Mouse (Mus musculus) liver (tissue): ENCODE data around the gene Mrpl42.

Experiments used
- DNase-seq: peaks from one replicate; pipeline ENCODE4 v3.0.0-alpha.2; 2020; ENCODE audit warnings: mixed read lengths

Mrpl42 gene

GRCm38 (mm10) chr10:95457367-95458049 is 44.2 kb downstream of the Mrpl42 start:
- no peak for DNase-seq

- no peak for DNase-seq
Observed at GRCm38 (mm10) chr10:95456103-95456502, 45.6 kb downstream of the Mrpl42 start.

GRCm38 (mm10) chr10:95453282-95453681 is 48.5 kb downstream of the Mrpl42 start:
- DNase-seq = no peak

GRCm38 (mm10) chr10:95449033-95449432 is 52.7 kb downstream of the Mrpl42 start:
- DNase-seq = no peak

- DNase-seq = no peak
Observed at GRCm38 (mm10) chr10:95447954-95448353, 53.8 kb downstream of the Mrpl42 start.

GRCm38 (mm10) chr10:95445104-95446056 is 56.4 kb downstream of the Mrpl42 start:
- DNase-seq = no peak

- DNase-seq = no peak
Observed at GRCm38 (mm10) chr10:95442334-95442733, 59.4 kb downstream of the Mrpl42 start.

GRCm38 (mm10) chr10:95440566-95440965 is 61.2 kb downstream of the Mrpl42 start:
- no peak for DNase-seq

- no peak for DNase-seq
Observed at GRCm38 (mm10) chr10:95439718-95440339, 61.9 kb downstream of the Mrpl42 start.

GRCm38 (mm10) chr10:95438941-95439340 is 62.8 kb downstream of the Mrpl42 start:
- no peak for DNase-seq
